Mouse (Mus musculus) kidney, postnatal 0 days (tissue): ENCODE measurements around the gene Trir. TPM values are rescaled to one million over a fixed set of nuclear protein-coding genes. Genes with fewer than 3 reads are reported as not detected.

Experiments used
- ATAC-seq: fragments of 200-750 bp; cut with Nextera tagmentation; replicated peaks from 2 replicates; pipeline ENCODE4 v1.8.0; 2017; ENCODE audit warnings: low read depth, moderate number of reproducible peaks, moderate TSS enrichment, moderate library complexity; ENCODE audit not compliant: low FRiP score
- DNase-seq: peaks from one replicate; pipeline ENCODE4 v3.0.0-alpha.2; 2016; ENCODE audit warnings: low spot score
- H3K27ac ChIP-seq: fragments of 300-500 bp; sonication (generic); 2 replicates; pipeline ENCODE4 v1.5.1; 2014; ENCODE audit warnings: mild to moderate bottlenecking
- H3K27me3 ChIP-seq: fragments of 300-500 bp; sonication (generic); 2 replicates; pipeline ENCODE4 v1.6.1; 2014; ENCODE audit warnings: low read length, mixed read lengths; ENCODE audit not compliant: insufficient read depth
- H3K36me3 ChIP-seq: fragments of 300-500 bp; sonication (generic); 2 replicates; pipeline ENCODE4 v1.6.1; 2014; ENCODE audit warnings: low read length, mixed read lengths; ENCODE audit not compliant: insufficient read depth
- H3K4me1 ChIP-seq: fragments of 300-500 bp; sonication (generic); replicated peaks from 2 replicates; pipeline ENCODE4 v1.6.1; 2014; ENCODE audit warnings: antibody characterized with exemption, low read length, mixed read lengths; ENCODE audit not compliant: insufficient read depth
- H3K4me2 ChIP-seq: fragments of 300-500 bp; sonication (generic); 2 replicates; pipeline ENCODE4 v1.6.1; 2014; ENCODE audit warnings: mild to moderate bottlenecking, low read length, moderate library complexity, mixed read lengths
- H3K4me3 ChIP-seq: fragments of 300-500 bp; sonication (generic); replicated peaks from 2 replicates; pipeline ENCODE4 v1.5.1; 2014; ENCODE audit warnings: low read depth, low read length
- H3K9ac ChIP-seq: fragments of 300-500 bp; sonication (generic); 2 replicates; pipeline ENCODE4 v1.6.1; 2014; ENCODE audit warnings: low read depth, low read length
- H3K9me3 ChIP-seq: fragments of 300-500 bp; sonication (generic); replicated peaks from 2 replicates; pipeline ENCODE4 v1.6.1; 2016; ENCODE audit warnings: low read length, inconsistent platforms, mixed read lengths
- CTCF ChIP-seq: IDR thresholded peaks from 2 replicates; pipeline ENCODE4 v1.5.1; 2016; ENCODE audit warnings: antibody characterized with exemption, low read depth, mild to moderate bottlenecking, moderate library complexity
- WGBS: fragments of 180-500 bp; shearing (Covaris S2); extraction: QIAGEN DNeasy Blood & Tissue Kit; methylation state at CpG from one replicate; pipeline ENCODE4 v1.1.7; 2014; 5-methylcytosine and 5-hydroxymethylcytosine counted together
- polyA plus RNA-seq: library from polyadenylated mRNA; unstranded; fragments of >200 nt; fragmentation: Nextera tagmentation; extraction: Ambion mirVana; gene quantifications from 2 replicates; pipeline ENCODE4 v1.2.1, GENCODE M21; 2015

The Trir gene
- polyA plus RNA-seq, 1 experiment from 2014 or later, result 131 TPM

DNA sequence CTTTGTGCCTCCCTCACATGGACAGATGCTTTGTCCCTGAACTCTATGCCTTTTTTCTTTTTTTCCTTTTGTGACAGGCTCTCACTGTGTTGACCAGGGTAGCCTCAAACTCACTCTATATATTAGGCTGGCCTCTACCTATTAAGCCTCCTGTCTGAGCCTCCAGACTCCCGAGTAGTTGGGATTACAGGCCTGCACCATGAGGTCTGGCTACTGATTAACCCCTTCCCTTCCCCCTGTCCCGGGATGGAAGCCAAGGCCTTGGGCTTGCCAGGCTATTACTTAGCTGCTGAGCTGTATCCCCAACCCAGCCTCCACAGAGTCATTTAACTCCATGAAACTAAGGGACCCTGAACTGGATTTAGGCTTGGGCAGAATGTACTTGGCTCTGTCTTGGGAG, 38.6 kb downstream of the Trir start:
- Histone ChIP-seq H3K27me3 (no peaks in the 10 kb centered on the region), H3K4me2 (no peak overlapping the region), H3K4me1 (peaks cover 7% of the 10 kb centered on the region; the same call in 1 of the 2 replicates), H3K27ac (no peak overlapping the region), H3K4me3 (no peak overlapping the region), H3K36me3 (peaks cover 15% of the 10 kb centered on the region; the same call in 1 of the 2 replicates), H3K9ac (no peak overlapping the region), H3K9me3 (no peaks in the 10 kb centered on the region)
- ATAC-seq (no peak), DNase-seq (no peak)
- 21% methylated on average over 2 of the region's 2 CpGs for WGBS
- TF ChIP-seq CTCF, result no peak

DNA sequence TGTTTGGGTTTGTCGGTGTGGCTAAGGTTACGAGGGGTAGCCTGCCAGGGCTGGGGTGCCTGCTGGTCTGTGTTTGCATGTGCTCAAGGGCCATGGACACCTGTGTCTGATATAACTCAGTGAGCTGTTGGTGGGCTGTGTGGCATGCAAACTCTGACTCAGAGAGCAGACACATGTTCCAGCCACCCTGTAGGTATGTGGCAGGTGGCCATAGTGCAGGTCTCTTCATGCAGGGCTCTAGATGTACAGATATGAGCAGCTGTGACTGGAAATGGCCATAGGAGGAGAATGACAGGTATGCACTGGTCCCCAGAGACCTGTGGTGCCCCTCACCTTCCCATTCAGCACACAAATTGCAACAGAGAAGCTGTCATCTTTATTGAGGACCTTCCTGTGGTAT, 40.5 kb downstream of the Trir start:
- 96% methylated on average over 2 of the region's 2 CpGs for WGBS
- H3K4me2 ChIP-seq, result no peak overlapping the region
- H3K4me1 ChIP-seq, result 0 out of 2 replicates have a peak, but pooled peaks cover 8% of the 10 kb centered on the region
- no peak for ATAC-seq
- DNase-seq, result no peak
- H3K4me3 ChIP-seq, result no peak overlapping the region
- no peak overlapping the region for H3K9ac ChIP-seq
- no peak overlapping the region for H3K27ac ChIP-seq
- H3K36me3 ChIP-seq, result peaks cover 15% of the 10 kb centered on the region; the same call in 1 of the 2 replicates
- no peaks in the 10 kb centered on the region for H3K9me3 ChIP-seq
- no peaks in the 10 kb centered on the region for H3K27me3 ChIP-seq
- no peak for TF ChIP-seq CTCF

DNA sequence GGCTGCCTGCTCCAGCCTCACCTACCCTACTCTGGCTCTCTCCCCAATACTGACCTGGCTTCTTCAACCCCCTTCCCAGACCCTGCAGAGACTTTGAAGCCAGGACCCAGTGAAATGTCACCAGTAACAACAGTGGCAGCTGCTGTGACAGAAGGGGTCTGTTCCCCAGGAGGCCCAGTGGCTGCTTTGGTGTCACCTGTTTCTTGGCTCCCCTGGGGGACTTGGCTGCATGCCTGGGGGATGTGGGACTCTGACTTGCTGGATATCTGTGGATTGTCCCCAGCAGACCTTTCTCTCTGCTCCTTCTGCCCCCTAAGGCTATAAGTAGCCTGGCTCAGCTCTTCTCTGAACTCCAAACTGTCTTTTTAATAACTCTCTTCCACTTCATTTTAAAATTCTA, 41.4 kb downstream of the Trir start, which contains the start of gene Gm5741:
TSS of gene Gm5741 (minus strand) at position 1 of the 400 bp plus-strand sequence.
- no peaks in the 10 kb centered on the region for H3K9me3 ChIP-seq
- H3K4me1 ChIP-seq, result 0 out of 2 replicates have a peak, but pooled peaks cover 8% of the 10 kb centered on the region
- no peaks in the 10 kb centered on the region for H3K27me3 ChIP-seq
- no peak within 1 kb of the TSS for H3K4me2 ChIP-seq
- H3K4me3 ChIP-seq, result no peak within 1 kb of the TSS
- ATAC-seq (no peak), DNase-seq (no peak)
- no peak within 1 kb of the TSS for H3K27ac ChIP-seq
- H3K9ac ChIP-seq, result no peak within 1 kb of the TSS
- peaks cover 15% of the 10 kb centered on the region; the same call in 1 of the 2 replicates for H3K36me3 ChIP-seq
- TF ChIP-seq CTCF, result no peak

DNA sequence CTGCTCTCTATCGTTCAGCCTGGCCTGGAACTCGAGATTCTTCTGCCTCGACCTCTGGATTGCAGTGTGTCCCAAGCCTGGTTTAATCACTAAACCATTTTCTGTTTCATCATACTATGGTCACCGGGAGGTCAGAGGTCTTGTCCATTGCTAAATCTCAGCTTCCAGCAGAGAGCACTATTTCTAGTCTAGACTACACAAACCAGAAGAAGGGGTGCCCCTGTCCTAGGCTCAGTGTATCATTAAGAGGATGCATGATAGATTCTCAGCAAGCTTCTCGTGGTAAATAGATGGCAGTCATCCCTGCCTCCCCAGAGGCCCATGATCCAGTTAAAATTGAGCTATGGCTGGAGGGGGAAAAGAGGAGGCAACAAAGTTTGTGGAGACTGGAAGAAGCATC, 44.4 kb downstream of the Trir start:
- H3K27me3 ChIP-seq, result no peaks in the 10 kb centered on the region
- peak overlapping the region; percentile 93; the same call in 1 of the 2 replicates for H3K9ac ChIP-seq

DNA sequence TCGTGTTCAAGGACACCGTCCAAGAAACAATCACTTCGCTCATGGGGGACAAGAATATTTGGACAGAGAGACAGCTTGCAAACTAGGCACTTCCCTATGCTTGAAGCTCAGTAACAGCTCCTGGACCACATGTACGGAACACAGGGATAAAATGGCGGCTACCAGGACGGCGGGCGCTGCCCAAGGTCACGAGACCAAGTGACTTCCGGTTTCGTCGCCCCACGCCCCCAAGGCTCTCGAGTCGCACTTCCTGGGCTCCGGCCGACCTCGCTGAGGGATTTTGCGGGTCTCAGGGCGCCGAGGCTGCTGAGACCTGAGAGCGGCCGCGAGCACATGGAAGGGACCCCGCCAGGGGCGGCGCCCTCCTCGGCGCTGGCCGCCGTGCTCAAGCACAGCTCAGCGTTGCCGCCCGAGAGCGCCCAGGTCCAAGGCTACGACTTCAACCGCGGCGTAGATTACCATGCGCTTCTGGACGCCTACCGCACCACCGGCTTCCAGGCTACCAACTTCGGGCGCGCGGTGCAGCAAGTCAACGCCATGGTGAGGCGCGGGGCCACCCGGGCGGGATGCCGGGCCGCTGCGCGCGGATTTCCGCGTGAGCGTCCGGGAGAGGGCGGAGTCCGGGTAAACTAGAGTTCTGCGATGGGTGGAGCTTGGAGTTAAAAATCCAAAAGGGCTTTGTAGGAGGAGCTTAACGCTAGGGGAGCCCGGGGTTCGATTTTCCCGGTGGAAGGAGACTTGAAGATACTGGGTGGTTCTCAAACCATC, 45.1 kb downstream of the Trir start, which contains the start of gene Dhps:
TSS of gene Dhps (plus strand) at position 244 of the 768 bp plus-strand sequence.
- peak within 1 kb of the TSS; percentile 99 for H3K27ac ChIP-seq
- peak within 1 kb of the TSS; percentile 93 for H3K9ac ChIP-seq
- 0 out of 2 replicates have a peak, but pooled peaks cover 8% of the 10 kb centered on the region for H3K4me1 ChIP-seq
- no peaks in the 10 kb centered on the region for H3K9me3 ChIP-seq
- peak within 1 kb of the TSS; percentile 71 for H3K4me2 ChIP-seq
- H3K4me3 ChIP-seq, result peak within 1 kb of the TSS; percentile 89
- WGBS, result under 1% methylated on average over 68 of the region's 68 CpGs
- ATAC-seq (peak; percentile 85), DNase-seq (peak; percentile 97)
- peaks cover 32% of the 10 kb centered on the region for H3K36me3 ChIP-seq
- peak; percentile 34; the same call in 1 of the 2 replicates for TF ChIP-seq CTCF
- H3K27me3 ChIP-seq, result no peaks in the 10 kb centered on the region

More for the DNA sequence above, 44.4 kb downstream of the Trir start:
- peak overlapping the region; percentile 89 for H3K4me3 ChIP-seq
- ATAC-seq (no peak), DNase-seq (peak; percentile 34)
- 81% methylated on average over 5 of the region's 5 CpGs for WGBS
- H3K27ac ChIP-seq, result peak overlapping the region; percentile 99
- no peaks in the 10 kb centered on the region for H3K9me3 ChIP-seq
- no peak for TF ChIP-seq CTCF
- peaks cover 33% of the 10 kb centered on the region for H3K36me3 ChIP-seq
- H3K4me2 ChIP-seq, result peak overlapping the region; percentile 71
- 0 out of 2 replicates have a peak, but pooled peaks cover 8% of the 10 kb centered on the region for H3K4me1 ChIP-seq

DNA sequence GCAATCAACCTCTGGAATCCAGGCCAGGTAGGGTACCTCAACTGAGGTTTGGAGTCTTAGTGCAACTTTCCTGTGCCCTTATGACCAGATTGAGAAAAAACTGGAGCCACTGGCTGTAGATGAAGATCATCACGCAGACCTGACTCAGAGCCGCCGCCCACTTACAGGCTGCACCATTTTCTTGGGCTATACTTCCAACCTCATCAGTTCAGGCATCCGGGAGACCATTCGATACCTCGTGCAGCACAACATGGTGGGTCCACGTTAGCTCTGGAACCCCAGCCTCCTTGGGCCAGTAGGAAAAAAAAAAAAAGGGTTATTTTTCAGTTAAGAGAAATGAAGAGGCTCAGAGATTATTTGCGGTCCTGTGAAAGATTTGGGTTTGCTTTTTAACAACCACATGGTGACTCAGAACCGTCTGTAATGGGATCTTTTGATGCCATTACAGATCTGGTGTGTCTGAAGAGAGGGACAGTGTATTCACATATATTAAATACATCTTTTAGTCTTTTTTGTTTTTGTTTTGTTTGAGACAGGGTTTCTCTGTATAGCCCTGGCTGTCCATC, 45.8 kb downstream of the Trir start:
- DNase-seq, result no peak
- Histone ChIP-seq H3K4me1 (0 out of 2 replicates have a peak, but pooled peaks cover 8% of the 10 kb centered on the region), H3K9me3 (no peaks in the 10 kb centered on the region), H3K27me3 (no peaks in the 10 kb centered on the region), H3K36me3 (peaks cover 27% of the 10 kb centered on the region), H3K9ac (peak overlapping the region; percentile 93), H3K4me3 (peak overlapping the region; percentile 89), H3K27ac (peak overlapping the region; percentile 99), H3K4me2 (peak overlapping the region; percentile 71)
- 32% methylated on average over 9 of the region's 9 CpGs for WGBS
- no peak for ATAC-seq
- no peak for TF ChIP-seq CTCF
